ENCODE assay signal across 16 mouse cellular contexts in the genomic region with DNA sequence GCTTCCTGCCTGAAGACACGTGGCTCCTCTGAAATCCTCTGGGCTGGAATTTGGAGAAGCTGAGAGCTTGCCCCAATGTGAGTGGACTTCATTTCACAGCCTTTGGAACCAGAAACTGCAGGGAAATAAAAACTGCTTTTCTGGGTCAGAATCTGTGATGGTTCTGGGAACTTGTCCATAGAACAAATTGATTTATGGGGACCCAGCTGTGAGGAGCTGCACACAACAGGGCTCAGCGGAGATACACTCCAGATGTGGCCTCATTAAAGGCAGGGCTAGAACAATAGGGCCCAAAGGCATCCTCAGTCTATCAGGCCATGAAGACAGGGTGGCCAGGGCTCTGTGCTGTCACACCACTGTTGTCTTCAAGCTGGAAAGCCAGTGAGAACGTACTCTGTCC. TPM values are rescaled to one million over a fixed set of nuclear protein-coding genes. Genes with fewer than 3 reads are reported as not detected.
DNase-seq lines count a peak whose midpoint lies in the region; ATAC-seq and TF ChIP-seq lines count a peak whose summit lies in the region.
"Had no signal": no experiment of that assay in that cellular context is flagged by ENCODE, and none has a peak within 500 bp of the region (broad histone marks: within the 10 kb centered on the region; RNA-seq: fewer than 3 reads in every experiment).

No protein-coding gene starts in this region.

- H3K4me3 ChIP-seq in lung, postnatal 0 days (ENCODE audit: low read depth, low read length): no peak overlapping the region
- no peak overlapping the region for H3K4me3 ChIP-seq in kidney, embryonic 16.5 days (ENCODE audit: low read length)
- no peak overlapping the region for H3K4me3 ChIP-seq in stomach, embryonic 16.5 days (replicated peaks; ENCODE audit: low read length)
- H3K4me3 ChIP-seq: heart, embryonic 15.5 days; myocyte had no signal

- H3K9me3 ChIP-seq in lung, postnatal 0 days (ENCODE audit: low read length): no peaks in the 10 kb centered on the region
- no peaks in the 10 kb centered on the region for H3K9me3 ChIP-seq in kidney, embryonic 16.5 days (ENCODE audit: low read length)
- H3K9me3 ChIP-seq in stomach, embryonic 16.5 days (replicated peaks; ENCODE audit: control insufficient read depth, low read length): no peaks in the 10 kb centered on the region
- H3K9me3 ChIP-seq: heart, embryonic 15.5 days had no signal

- no peak for DNase-seq in lung, postnatal 0 days (ENCODE audit: low spot score)
- no peak for DNase-seq in lung, postnatal 14 days
- peak; percentile 56 for DNase-seq in gastrocnemius, postnatal 25 days
- DNase-seq in right cerebral cortex, postnatal 4 days: no peak
- DNase-seq in cerebellum, postnatal 4 days (ENCODE audit: low spot score in 2 of 2): no peak
- DNase-seq: adrenal gland, postnatal 14 days; liver, postnatal 0 days; right cerebral cortex, postnatal 14 days had no signal

- TF ChIP-seq CTCF in lung, postnatal 0 days (IDR thresholded peaks at IDR 0.05): no peak

- 0 out of 2 replicates have a peak, but pooled peaks cover 5% of the 10 kb centered on the region for H3K4me1 ChIP-seq in lung, postnatal 0 days (ENCODE audit: insufficient read depth, low read depth, low read length)
- peaks cover 12% of the 10 kb centered on the region for H3K4me1 ChIP-seq in kidney, embryonic 16.5 days (ENCODE audit: insufficient read depth, low read length)
- H3K4me1 ChIP-seq in stomach, embryonic 16.5 days (ENCODE audit: control insufficient read depth, insufficient read depth, low read length): peaks cover 16% of the 10 kb centered on the region; the same call in 1 of the 2 replicates
- H3K4me1 ChIP-seq: heart, embryonic 15.5 days had no signal

- WGBS in lung, postnatal 0 days: 60% methylated on average over 3 of the region's 3 CpGs
- 49% methylated on average over 3 of the region's 3 CpGs for WGBS in kidney, embryonic 16.5 days
- WGBS in stomach, embryonic 16.5 days: 51% methylated on average over 3 of the region's 3 CpGs

- no peak overlapping the region for H3K27ac ChIP-seq in lung, postnatal 0 days (ENCODE audit: low read length)
- peak overlapping the region; percentile 73 for H3K27ac ChIP-seq in kidney, embryonic 16.5 days (ENCODE audit: low read length)
- peak overlapping the region; percentile 49 for H3K27ac ChIP-seq in stomach, embryonic 16.5 days (ENCODE audit: low read length)
- H3K27ac ChIP-seq: heart, embryonic 15.5 days; hindbrain, postnatal 0 days had no signal

- no peaks in the 10 kb centered on the region for H3K36me3 ChIP-seq in lung, postnatal 0 days (ENCODE audit: insufficient read depth, low read length)
- no peaks in the 10 kb centered on the region for H3K36me3 ChIP-seq in kidney, embryonic 16.5 days (ENCODE audit: insufficient read depth, low read length)
- H3K36me3 ChIP-seq in stomach, embryonic 16.5 days (ENCODE audit: control insufficient read depth, insufficient read depth, low read length): no peaks in the 10 kb centered on the region
- H3K36me3 ChIP-seq: heart, embryonic 15.5 days had no signal

- no peak for TF ChIP-seq EP300 in lung, postnatal 0 days (IDR thresholded peaks at IDR 0.05)

- 0 out of 2 replicates have a peak, but pooled peaks have one; percentile 18 for ATAC-seq in lung, postnatal 0 days
- ATAC-seq in kidney, embryonic 16.5 days (ENCODE audit: low FRiP score, low TSS enrichment): peak; percentile 75
- peak; percentile 59; the same call in 1 of the 2 replicates for ATAC-seq in stomach, embryonic 16.5 days (ENCODE audit: insufficient read depth, low FRiP score)
- ATAC-seq: hindbrain, postnatal 0 days; liver, postnatal 0 days; Patski had no signal

- H3K27me3 ChIP-seq in lung, postnatal 0 days (replicated peaks; ENCODE audit: insufficient read depth, low read length): no peaks in the 10 kb centered on the region
- no peaks in the 10 kb centered on the region for H3K27me3 ChIP-seq in kidney, embryonic 16.5 days (ENCODE audit: insufficient read depth, low read length)
- H3K27me3 ChIP-seq in stomach, embryonic 16.5 days (ENCODE audit: control insufficient read depth, insufficient read depth, low read length): no peaks in the 10 kb centered on the region
- H3K27me3 ChIP-seq: CH12.LX; heart, embryonic 15.5 days; Patski had no signal

- no peak overlapping the region for H3K4me2 ChIP-seq in lung, postnatal 0 days (replicated peaks; ENCODE audit: low read depth, low read length)
- H3K4me2 ChIP-seq in kidney, embryonic 16.5 days (replicated peaks; ENCODE audit: low read depth, low read length): no peak overlapping the region
- H3K4me2 ChIP-seq in stomach, embryonic 16.5 days (ENCODE audit: low read depth, low read length): no peak overlapping the region
- H3K4me2 ChIP-seq: heart, embryonic 15.5 days; midbrain, embryonic 11.5 days had no signal

- H3K9ac ChIP-seq in lung, postnatal 0 days (replicated peaks; ENCODE audit: low read depth): no peak overlapping the region
- no peak overlapping the region for H3K9ac ChIP-seq in kidney, embryonic 16.5 days (replicated peaks; ENCODE audit: low read length)
- no peak overlapping the region for H3K9ac ChIP-seq in stomach, embryonic 16.5 days (ENCODE audit: low read length)
- H3K9ac ChIP-seq: heart, embryonic 15.5 days; liver, postnatal 0 days had no signal

RNA-seq across cellular contexts. Expression of gene Galnt12, which starts 40.7 kb away (rescaled TPM):
- 2.9 and 3.2 TPM in 2 replicates for polyA plus RNA-seq in lung, postnatal 0 days (2015; fragmentation: Nextera tagmentation; extraction: Ambion mirVana)
- total RNA-seq in gastrocnemius, postnatal 25 days (2021): under 1 TPM; 0.16 to 0.20 TPM
- 10.1 and 10.7 TPM in 2 replicates for polyA plus RNA-seq in kidney, embryonic 16.5 days (2015; fragmentation: Nextera tagmentation; extraction: Ambion mirVana)
- polyA plus RNA-seq in stomach, embryonic 16.5 days (2015; fragmentation: Nextera tagmentation; extraction: Ambion mirVana): 30.7 and 38.4 TPM in 2 replicates
- polyA plus RNA-seq: myocyte had no signal

Comparison
In these comparisons a context has a peak if more than half of its experiments do, and no peak if none do; other contexts are left out.
1. ATAC-seq: peak in every context shown above with its lines; median percentile 75 in kidney, embryonic 16.5 days; 59 in stomach, embryonic 16.5 days; 18 in lung, postnatal 0 days.